Mouse (Mus musculus) liver, embryonic 14.5 days (tissue): ENCODE measurements around the gene Kalrn. TPM values are rescaled to one million over a fixed set of nuclear protein-coding genes. Genes with fewer than 3 reads are reported as not detected.

Experiments used
- ATAC-seq: fragments of 200-750 bp; cut with Nextera tagmentation; 2 replicates; pipeline ENCODE4 v1.8.0; 2017; ENCODE audit warnings: moderate number of reproducible peaks, mild to moderate bottlenecking, moderate library complexity; ENCODE audit not compliant: insufficient read depth
- DNase-seq, 3 experiments: peaks; one replicate each; pipeline ENCODE4 v3.0.0-alpha.2; 2012 to 2013; ENCODE audit warnings: low read depth in 3 of 3, low spot score in 3 of 3
- H3K27ac ChIP-seq: fragments of 300-500 bp; sonication (generic); 2 replicates; pipeline ENCODE4 v1.5.1; 2014; ENCODE audit warnings: moderate library complexity, mild to moderate bottlenecking, control low read depth, inconsistent platforms
- H3K27me3 ChIP-seq: fragments of 300-500 bp; sonication (generic); 2 replicates; pipeline ENCODE4 v1.6.1; 2014; ENCODE audit warnings: mild to moderate bottlenecking, low read length, moderate library complexity; ENCODE audit not compliant: control insufficient read depth, insufficient read depth
- H3K36me3 ChIP-seq: fragments of 300-500 bp; sonication (generic); replicated peaks from 2 replicates; pipeline ENCODE4 v1.6.1; 2014; ENCODE audit warnings: low read depth; ENCODE audit not compliant: control insufficient read depth, insufficient read depth
- H3K4me1 ChIP-seq, 2 experiments: fragments of 200-500 bp in 1 of 2; fragments of 300-500 bp in 1 of 2; sonication (generic) in 1 of 2; replicated peaks; 2 replicates each; pipeline ENCODE4 v1.6.1; 2012 to 2014; ENCODE audit warnings: antibody characterized with exemption in 1 of 2, inconsistent platforms in 1 of 2, low read length in 1 of 2; ENCODE audit not compliant: control insufficient read depth in 2 of 2, insufficient read depth in 2 of 2
- H3K4me2 ChIP-seq: fragments of 300-500 bp; sonication (generic); 2 replicates; pipeline ENCODE4 v1.6.1; 2014; ENCODE audit warnings: low read depth, mild to moderate bottlenecking, control low read depth, moderate library complexity
- H3K4me3 ChIP-seq, 2 experiments: fragments of 200-500 bp in 1 of 2; fragments of 300-500 bp in 1 of 2; sonication (generic) in 1 of 2; 2 replicates each; pipeline ENCODE4 v1.5.1; 2012 to 2014; ENCODE audit warnings: low read depth in 2 of 2, low read length in 2 of 2, mild to moderate bottlenecking in 2 of 2, control low read depth in 1 of 2, inconsistent platforms in 1 of 2, moderate library complexity in 1 of 2; ENCODE audit not compliant: insufficient read depth in 1 of 2
- H3K9ac ChIP-seq: fragments of 300-500 bp; sonication (generic); replicated peaks from 2 replicates; pipeline ENCODE4 v1.6.1; 2014; ENCODE audit warnings: mild to moderate bottlenecking, control low read depth, moderate library complexity
- H3K9me3 ChIP-seq: fragments of 300-500 bp; sonication (generic); 2 replicates; pipeline ENCODE4 v1.6.1; 2016; ENCODE audit warnings: low read length, mixed read lengths; ENCODE audit not compliant: control insufficient read depth
- CTCF ChIP-seq: IDR thresholded peaks from 2 replicates; pipeline ENCODE4 v1.5.1; 2016; ENCODE audit warnings: antibody characterized with exemption, low read depth, control low read depth
- EP300 ChIP-seq: IDR thresholded peaks from 2 replicates; pipeline ENCODE4 v1.6.1; 2016; ENCODE audit warnings: antibody characterized with exemption, low read depth
- WGBS: fragments of 180-500 bp; shearing (Covaris S2); extraction: QIAGEN DNeasy Blood & Tissue Kit; methylation state at CpG from one replicate; pipeline ENCODE4 v1.1.7; 2014; ENCODE audit not compliant: insufficient replicate concordance; 5-methylcytosine and 5-hydroxymethylcytosine counted together
- polyA plus RNA-seq, 2 experiments: library from polyadenylated mRNA; depleted of rRNA in 1 of 2; stranded (reverse) in 1 of 2; unstranded in 1 of 2; fragments of >200 nt; fragmentation: Nextera tagmentation in 1 of 2; extraction: Ambion mirVana in 1 of 2; gene quantifications; 2 replicates each; pipeline versions ENCODE4 v1.2.1 to v1.2.3; 2012 to 2014

Gene Kalrn
- polyA plus RNA-seq, 2 experiments = 7.2 to 8.5 TPM

- H3K36me3 ChIP-seq = no peaks in the 10 kb centered on the region
- H3K9ac ChIP-seq = no peak overlapping the region
- H3K27ac ChIP-seq = no peak overlapping the region
- no peaks in the 10 kb centered on the region for H3K4me1 ChIP-seq
- ATAC-seq (no peak), DNase-seq (no peak)
- H3K27me3 ChIP-seq = no peaks in the 10 kb centered on the region
- H3K4me2 ChIP-seq = no peak overlapping the region
- WGBS = 59% methylated on average over 12 of the region's 12 CpGs
- no peaks in the 10 kb centered on the region for H3K9me3 ChIP-seq
- H3K4me3 ChIP-seq = no peak overlapping the region
- TF ChIP-seq EP300 = no peak
- TF ChIP-seq CTCF = no peak
Measured at GRCm38 (mm10) chr16:34236898-34237611, 336.3 kb downstream of the Kalrn start.

- Histone ChIP-seq H3K36me3 (no peaks in the 10 kb centered on the region), H3K4me1 (no peaks in the 10 kb centered on the region), H3K27me3 (no peaks in the 10 kb centered on the region), H3K4me3 (no peak overlapping the region), H3K4me2 (no peak overlapping the region), H3K9ac (no peak overlapping the region), H3K9me3 (no peaks in the 10 kb centered on the region), H3K27ac (no peak overlapping the region)
- WGBS = 65% methylated on average over 11 of the region's 11 CpGs
- DNase-seq (no peak), ATAC-seq (no peak)
- TF ChIP-seq EP300 (no peak), CTCF (no peak)
Measured at GRCm38 (mm10) chr16:34235086-34235485, 338.2 kb downstream of the Kalrn start.

- Histone ChIP-seq H3K4me1 (no peaks in the 10 kb centered on the region), H3K4me2 (no peak overlapping the region), H3K9me3 (no peaks in the 10 kb centered on the region), H3K36me3 (no peaks in the 10 kb centered on the region), H3K27ac (no peak overlapping the region), H3K27me3 (no peaks in the 10 kb centered on the region), H3K4me3 (no peak overlapping the region), H3K9ac (no peak overlapping the region)
- ATAC-seq (no peak), DNase-seq (no peak)
- 43% methylated on average over 5 of the region's 5 CpGs for WGBS
- TF ChIP-seq CTCF (no peak), EP300 (no peak)
Measured at GRCm38 (mm10) chr16:34231952-34232351, 341.4 kb downstream of the Kalrn start.

GRCm38 (mm10) chr16:34231146-34231545 is 342.2 kb downstream of the Kalrn start:
- Histone ChIP-seq H3K4me2 (no peak overlapping the region), H3K4me3 (no peak overlapping the region), H3K36me3 (no peaks in the 10 kb centered on the region), H3K27me3 (no peaks in the 10 kb centered on the region), H3K9me3 (no peaks in the 10 kb centered on the region), H3K9ac (no peak overlapping the region), H3K27ac (no peak overlapping the region), H3K4me1 (no peaks in the 10 kb centered on the region)
- DNase-seq (no peak), ATAC-seq (no peak)
- TF ChIP-seq CTCF = no peak
- TF ChIP-seq EP300 = no peak
- 22% methylated on average over 2 of the region's 2 CpGs for WGBS

- Histone ChIP-seq H3K4me2 (no peak overlapping the region), H3K9ac (no peak overlapping the region), H3K27ac (no peak overlapping the region), H3K4me3 (no peak overlapping the region), H3K4me1 (no peaks in the 10 kb centered on the region), H3K27me3 (no peaks in the 10 kb centered on the region), H3K36me3 (no peaks in the 10 kb centered on the region), H3K9me3 (no peaks in the 10 kb centered on the region)
- ATAC-seq (no peak), DNase-seq (no peak)
- 48% methylated on average over 8 of the region's 8 CpGs for WGBS
- TF ChIP-seq CTCF (no peak), EP300 (no peak)
Measured at GRCm38 (mm10) chr16:34229350-34229749, 344.0 kb downstream of the Kalrn start.
